Mouse (Mus musculus): ENCODE measurements at regions not wholly inside any gene's neighbourhood (a gene's known extent, or its start where the extent isn't known, plus 50 kb on each side); places are given as distances from the start of the nearest gene placed in this dataset.

GRCm38 (mm10) chr1:57032407-57032806 lies 54.0 kb upstream of the Satb2 start:
- Histone ChIP-seq H3K9me3 (replicated peaks) (no peaks in the 10 kb centered on the region), H3K27ac (replicated peaks) (no peak overlapping the region), H3K4me3 (replicated peaks) (no peak overlapping the region), H3K27me3 (no peaks in the 10 kb centered on the region), H3K36me3 (no peaks in the 10 kb centered on the region), H3K9ac (no peak overlapping the region), H3K4me1 (0 out of 2 replicates have a peak, but pooled peaks cover under 1% of the 10 kb centered on the region), H3K4me2 (replicated peaks) (no peak overlapping the region)
- 77% methylated on average over 2 of the region's 2 CpGs for WGBS
- ATAC-seq (ENCODE audit: insufficient number of reproducible peaks, low FRiP score, low TSS enrichment, low read depth): no peak

DNA sequence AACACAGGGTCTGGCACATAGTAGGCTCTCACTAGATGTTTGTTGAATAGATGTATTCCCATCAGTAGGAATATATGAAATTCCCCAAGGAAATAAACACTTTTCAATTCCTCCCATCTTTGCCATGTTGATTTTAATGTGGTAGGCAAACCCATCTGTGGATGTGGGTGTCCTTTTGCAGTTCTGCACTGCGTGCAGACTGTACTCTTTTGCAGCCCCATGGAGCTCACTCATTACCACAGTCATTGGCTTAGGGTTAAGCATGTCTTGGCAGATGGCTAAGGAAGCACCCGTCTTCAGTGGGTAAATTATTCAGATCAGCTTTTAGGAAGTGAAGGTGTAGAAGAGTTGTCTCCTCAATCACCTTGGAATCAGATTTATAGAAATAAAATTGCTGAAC lies 54.8 kb upstream of the Satb2 start:
- Histone ChIP-seq H3K4me1 (0 out of 2 replicates have a peak, but pooled peaks cover 3% of the 10 kb centered on the region), H3K27me3 (no peaks in the 10 kb centered on the region), H3K9me3 (replicated peaks) (no peaks in the 10 kb centered on the region), H3K9ac (no peak overlapping the region), H3K4me2 (replicated peaks) (no peak overlapping the region), H3K4me3 (replicated peaks) (no peak overlapping the region), H3K36me3 (no peaks in the 10 kb centered on the region), H3K27ac (replicated peaks) (no peak overlapping the region)
- 65% methylated on average over 2 of the region's 2 CpGs for WGBS
- no peak for ATAC-seq (ENCODE audit: insufficient number of reproducible peaks, low FRiP score, low TSS enrichment, low read depth)

GRCm38 (mm10) chr1:57034411-57034810 lies 56.0 kb upstream of the Satb2 start:
- no peak overlapping the region for H3K9ac ChIP-seq
- 72% methylated on average over 6 of the region's 6 CpGs for WGBS
- ATAC-seq (ENCODE audit: insufficient number of reproducible peaks, low FRiP score, low TSS enrichment, low read depth): no peak

DNA sequence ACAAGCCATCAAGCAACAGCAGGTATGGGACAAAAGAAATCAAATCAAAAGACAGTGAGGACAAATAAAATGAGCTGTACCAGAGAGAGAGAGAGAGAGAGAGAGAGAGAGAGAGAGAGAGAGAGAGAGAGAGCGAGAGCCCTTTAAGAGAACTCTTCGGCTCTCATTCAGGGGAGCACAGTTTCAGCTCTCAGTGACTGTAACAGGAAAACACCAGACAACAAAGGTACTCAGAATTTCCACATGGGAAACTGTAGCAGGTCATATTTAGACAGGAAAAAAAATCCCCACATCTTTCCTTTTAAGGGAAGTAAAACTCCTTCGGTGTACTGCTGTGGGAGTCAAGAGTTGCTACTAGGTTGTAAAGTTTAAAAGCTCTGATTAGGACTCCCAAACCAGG lies 57.9 kb upstream of the Satb2 start:
- Histone ChIP-seq H3K9ac (no peak overlapping the region), H3K27ac (replicated peaks) (no peak overlapping the region), H3K36me3 (no peaks in the 10 kb centered on the region), H3K9me3 (replicated peaks) (no peaks in the 10 kb centered on the region), H3K4me3 (replicated peaks) (no peak overlapping the region), H3K27me3 (no peaks in the 10 kb centered on the region), H3K4me2 (replicated peaks) (no peak overlapping the region), H3K4me1 (peaks cover 11% of the 10 kb centered on the region; the same call in 1 of the 2 replicates)
- ATAC-seq (ENCODE audit: insufficient number of reproducible peaks, low FRiP score, low TSS enrichment, low read depth): no peak
- 63% methylated on average over 3 of the region's 3 CpGs for WGBS

More at GRCm38 (mm10) chr1:57034411-57034810, 56.0 kb upstream of the Satb2 start:
- Histone ChIP-seq H3K9me3 (replicated peaks) (no peaks in the 10 kb centered on the region), H3K36me3 (no peaks in the 10 kb centered on the region), H3K4me1 (0 out of 2 replicates have a peak, but pooled peaks cover 3% of the 10 kb centered on the region), H3K4me2 (replicated peaks) (no peak overlapping the region), H3K27ac (replicated peaks) (no peak overlapping the region), H3K27me3 (no peaks in the 10 kb centered on the region), H3K4me3 (replicated peaks) (no peak overlapping the region)

GRCm38 (mm10) chr1:57040201-57040600 lies 61.8 kb upstream of the Satb2 start:
- Histone ChIP-seq H3K9me3 (replicated peaks) (no peaks in the 10 kb centered on the region), H3K4me1 (peaks cover 11% of the 10 kb centered on the region; the same call in 1 of the 2 replicates), H3K36me3 (no peaks in the 10 kb centered on the region), H3K4me3 (replicated peaks) (no peak overlapping the region), H3K27ac (replicated peaks) (peak overlapping the region; percentile 41; the same call in 1 of the 2 replicates), H3K27me3 (no peaks in the 10 kb centered on the region), H3K9ac (no peak overlapping the region), H3K4me2 (replicated peaks) (no peak overlapping the region)
- 26% methylated on average over 8 of the region's 8 CpGs for WGBS
- no peak; the same call in 1 of the 2 replicates for ATAC-seq (ENCODE audit: insufficient number of reproducible peaks, low FRiP score, low TSS enrichment, low read depth)

GRCm38 (mm10) chr1:57041578-57041977 lies 63.1 kb upstream of the Satb2 start:
- Histone ChIP-seq H3K4me1 (peaks cover 11% of the 10 kb centered on the region; the same call in 1 of the 2 replicates), H3K9ac (no peak overlapping the region), H3K4me3 (replicated peaks) (no peak overlapping the region), H3K27me3 (no peaks in the 10 kb centered on the region), H3K9me3 (replicated peaks) (no peaks in the 10 kb centered on the region), H3K36me3 (no peaks in the 10 kb centered on the region), H3K4me2 (replicated peaks) (no peak overlapping the region), H3K27ac (replicated peaks) (no peak overlapping the region)
- ATAC-seq (ENCODE audit: insufficient number of reproducible peaks, low FRiP score, low TSS enrichment, low read depth): no peak

DNA sequence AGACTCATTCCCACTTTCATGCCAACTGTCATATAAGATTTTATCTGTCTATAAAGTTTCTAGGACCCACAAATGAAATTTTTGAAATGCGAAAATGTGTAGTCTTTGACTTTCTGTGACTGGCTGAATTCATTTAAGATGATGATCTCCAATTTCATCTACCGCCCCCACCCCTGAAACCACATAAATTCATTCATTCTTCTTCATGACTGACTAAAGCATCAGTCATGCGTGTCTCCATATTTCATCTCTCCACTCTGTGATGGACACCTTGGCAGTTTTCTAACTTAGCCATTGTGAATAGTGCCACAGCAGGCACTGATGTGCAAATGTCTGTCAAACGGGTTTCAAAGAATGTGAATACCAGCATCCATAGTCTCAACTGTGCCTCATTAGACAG lies 75.4 kb upstream of the Satb2 start:
- H3K9me3 ChIP-seq (replicated peaks): no peaks in the 10 kb centered on the region
- no peak overlapping the region for H3K9ac ChIP-seq
- H3K4me3 ChIP-seq (replicated peaks): no peak overlapping the region
- H3K36me3 ChIP-seq: no peaks in the 10 kb centered on the region
- no peaks in the 10 kb centered on the region for H3K27me3 ChIP-seq
- 75% methylated on average over 4 of the region's 4 CpGs for WGBS
- no peak for ATAC-seq (ENCODE audit: insufficient number of reproducible peaks, low FRiP score, low TSS enrichment, low read depth)
- H3K4me1 ChIP-seq: no peaks in the 10 kb centered on the region
- no peak overlapping the region for H3K4me2 ChIP-seq (replicated peaks)
- H3K27ac ChIP-seq (replicated peaks): no peak overlapping the region

DNA sequence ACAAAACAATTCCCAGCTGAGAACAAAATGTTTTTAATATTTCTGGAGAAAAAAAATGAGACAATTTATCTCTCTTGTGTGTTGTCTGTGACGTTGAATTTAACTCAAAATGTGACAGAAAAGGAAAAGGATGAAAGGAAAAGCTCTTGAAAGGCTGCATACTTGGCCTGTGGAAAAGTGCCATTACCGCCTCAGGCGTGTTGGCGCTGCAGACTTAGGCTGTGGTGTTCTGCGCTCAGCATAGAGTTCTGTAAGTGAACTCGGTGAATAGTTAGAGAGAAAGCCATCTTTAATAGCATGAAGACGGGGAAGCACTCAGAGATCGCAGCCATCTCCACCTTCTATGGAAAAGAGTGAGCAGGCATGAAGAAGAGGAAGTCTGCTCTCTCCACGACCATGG lies 77.5 kb upstream of the Satb2 start:
- Histone ChIP-seq H3K27me3 (no peaks in the 10 kb centered on the region), H3K4me3 (replicated peaks) (no peak overlapping the region), H3K36me3 (no peaks in the 10 kb centered on the region), H3K4me1 (no peaks in the 10 kb centered on the region), H3K27ac (replicated peaks) (no peak overlapping the region), H3K9ac (no peak overlapping the region), H3K4me2 (replicated peaks) (no peak overlapping the region), H3K9me3 (replicated peaks) (no peaks in the 10 kb centered on the region)
- no peak for ATAC-seq (ENCODE audit: insufficient number of reproducible peaks, low FRiP score, low TSS enrichment, low read depth)
- WGBS: 71% methylated on average over 9 of the region's 9 CpGs

DNA sequence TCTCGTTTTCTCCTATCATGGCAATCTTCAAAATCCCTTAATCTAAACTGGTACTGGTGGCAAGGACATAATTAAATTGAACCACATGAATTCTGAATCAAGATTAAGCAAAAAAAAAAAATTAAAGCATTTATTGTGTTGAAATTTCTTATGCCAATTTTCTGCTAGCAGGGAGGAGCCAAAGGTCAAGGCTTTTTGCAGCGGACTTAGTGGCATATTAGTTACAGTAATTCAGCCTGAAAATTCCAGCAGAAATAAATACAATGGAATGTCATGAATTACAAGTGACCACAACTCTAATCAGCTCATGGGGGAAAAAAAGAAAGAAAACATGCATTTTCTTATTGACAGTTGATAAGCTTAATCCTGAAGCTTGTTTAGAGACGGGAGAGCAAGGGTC lies 80.8 kb upstream of the Satb2 start:
- 40% methylated on average over 3 of the region's 3 CpGs for WGBS
- H3K9ac ChIP-seq: no peak overlapping the region
- no peak overlapping the region for H3K4me3 ChIP-seq (replicated peaks)
- H3K36me3 ChIP-seq: no peaks in the 10 kb centered on the region
- no peaks in the 10 kb centered on the region for H3K9me3 ChIP-seq (replicated peaks)
- ATAC-seq (ENCODE audit: insufficient number of reproducible peaks, low FRiP score, low TSS enrichment, low read depth): no peak
- no peak overlapping the region for H3K27ac ChIP-seq (replicated peaks)
- H3K4me2 ChIP-seq (replicated peaks): no peak overlapping the region
- no peaks in the 10 kb centered on the region for H3K4me1 ChIP-seq
- no peaks in the 10 kb centered on the region for H3K27me3 ChIP-seq

DNA sequence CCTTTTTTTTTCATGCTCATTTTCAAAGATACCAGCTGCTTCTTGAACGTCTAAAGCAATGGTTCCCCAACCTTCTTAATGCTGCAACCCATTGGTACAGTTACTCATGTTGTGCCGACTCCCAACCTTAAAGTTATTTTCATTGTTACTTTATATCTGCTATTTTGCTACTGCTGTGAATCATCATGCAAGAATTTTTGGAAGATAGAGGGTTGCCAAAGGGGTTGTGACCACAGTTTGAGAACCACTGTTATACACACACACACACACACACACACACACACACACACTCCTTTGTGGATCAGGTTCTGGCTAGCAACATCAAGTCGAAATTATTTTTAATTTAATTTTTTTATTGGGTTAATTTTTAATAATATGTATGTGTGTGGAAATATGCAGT lies 96.8 kb upstream of the Satb2 start:
- H3K36me3 ChIP-seq: no peaks in the 10 kb centered on the region
- no peak overlapping the region for H3K4me3 ChIP-seq (replicated peaks)
- H3K9me3 ChIP-seq (replicated peaks): no peaks in the 10 kb centered on the region
- H3K4me2 ChIP-seq (replicated peaks): no peak overlapping the region
- H3K4me1 ChIP-seq: no peaks in the 10 kb centered on the region
- no peak for ATAC-seq (ENCODE audit: insufficient number of reproducible peaks, low FRiP score, low TSS enrichment, low read depth)
- whole genome bisulfite sequencing: 69% methylated on average over 3 of the region's 3 CpGs
- no peak overlapping the region for H3K27ac ChIP-seq (replicated peaks)
- H3K27me3 ChIP-seq: no peaks in the 10 kb centered on the region
- H3K9ac ChIP-seq: no peak overlapping the region

- H3K4me3 ChIP-seq (replicated peaks): no peak overlapping the region
- H3K36me3 ChIP-seq: no peaks in the 10 kb centered on the region
- H3K4me1 ChIP-seq: no peaks in the 10 kb centered on the region
- H3K4me2 ChIP-seq (replicated peaks): no peak overlapping the region
- ATAC-seq (ENCODE audit: insufficient number of reproducible peaks, low FRiP score, low TSS enrichment, low read depth): no peak
- 24% methylated on average over 8 of the region's 8 CpGs for WGBS
- H3K27ac ChIP-seq (replicated peaks): no peak overlapping the region
- H3K27me3 ChIP-seq: no peaks in the 10 kb centered on the region
- no peak overlapping the region for H3K9ac ChIP-seq
- H3K9me3 ChIP-seq (replicated peaks): no peaks in the 10 kb centered on the region
Observed at GRCm38 (mm10) chr1:57076696-57077095, 98.2 kb upstream of the Satb2 start.

- H3K9ac ChIP-seq: no peak overlapping the region
Observed at GRCm38 (mm10) chr1:57080306-57080705, 101.9 kb upstream of the Satb2 start.

More at GRCm38 (mm10) chr1:57080306-57080705, 101.9 kb upstream of the Satb2 start:
- Histone ChIP-seq H3K27ac (replicated peaks) (no peak overlapping the region), H3K36me3 (no peaks in the 10 kb centered on the region), H3K4me3 (replicated peaks) (no peak overlapping the region), H3K4me2 (replicated peaks) (no peak overlapping the region), H3K27me3 (no peaks in the 10 kb centered on the region), H3K9me3 (replicated peaks) (no peaks in the 10 kb centered on the region), H3K4me1 (peaks cover 11% of the 10 kb centered on the region; the same call in 1 of the 2 replicates)
- ATAC-seq (ENCODE audit: insufficient number of reproducible peaks, low FRiP score, low TSS enrichment, low read depth): no peak
- 22% methylated on average over 4 of the region's 4 CpGs for WGBS
